Mouse (Mus musculus) testis, adult 2 months (tissue): Measurements from ENCODE around the gene Cblb.

Source experiments
- CTCF ChIP-seq: fragments of 200-500 bp; IDR thresholded peaks from 2 replicates; pipeline ENCODE4 v1.5.1; 2012; ENCODE audit warnings: low read depth, mild to moderate bottlenecking, inconsistent platforms, low read length, moderate library complexity; ENCODE audit not compliant: control insufficient read depth, insufficient read depth, insufficient replicate concordance
- POLR2A ChIP-seq: fragments of 200-500 bp; IDR thresholded peaks from 2 replicates; pipeline ENCODE4 v1.6.1; 2012; ENCODE audit warnings: low read depth, mild to moderate bottlenecking, inconsistent platforms, low read length, moderate library complexity; ENCODE audit not compliant: control insufficient read depth

- TF ChIP-seq CTCF (no peak), POLR2A (no peak)
Measured at GRCm38 (mm10) chr16:52067632-52068516, 36.8 kb downstream of the Cblb start.
